In the genomic region with DNA sequence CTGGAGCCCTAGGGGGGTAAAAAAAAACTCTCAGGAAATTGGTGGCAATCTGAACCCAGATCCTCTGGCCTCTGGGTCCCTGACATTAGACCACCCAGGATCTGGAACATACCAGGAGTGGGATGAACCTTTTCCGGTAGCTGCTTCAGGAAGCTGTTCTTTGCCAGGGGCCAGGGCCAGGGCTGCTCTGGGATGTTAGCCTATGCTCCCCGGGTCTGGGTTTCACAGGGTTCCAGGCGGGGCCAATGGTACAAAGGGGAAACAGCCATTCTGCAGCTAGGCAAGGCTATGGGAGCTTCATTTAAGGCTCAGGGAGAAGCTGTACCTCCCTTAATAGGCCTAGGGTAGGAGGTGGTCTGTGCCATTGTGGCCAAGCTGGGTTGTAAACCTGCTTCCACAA, we compare ENCODE assay signal across 24 mouse cellular contexts. TPM values are rescaled to one million over a fixed set of nuclear protein-coding genes. Genes with fewer than 3 reads are reported as not detected.
A peak's percentile ranks its signal among the peaks of the same experiment; 100 is the strongest.
DNase-seq lines count a peak whose midpoint lies in the region; ATAC-seq and TF ChIP-seq lines count a peak whose summit lies in the region.
"Had no signal": no experiment of that assay in that cellular context is flagged by ENCODE, and none has a peak within 500 bp of the region (broad histone marks: within the 10 kb centered on the region; RNA-seq: fewer than 3 reads in every experiment).

No protein-coding gene starts in this region.

- no peak overlapping the region for H3K4me2 ChIP-seq in intestine, embryonic 15.5 days (replicated peaks)
- H3K4me2 ChIP-seq in limb, embryonic 14.5 days (replicated peaks; ENCODE audit: low read depth, low read length, severe bottlenecking), result no peak overlapping the region
- H3K4me2 ChIP-seq: heart, embryonic 13.5 days; hindbrain, embryonic 12.5 days; liver, embryonic 13.5 days; lung, embryonic 14.5 days had no signal

- no peaks in the 10 kb centered on the region for H3K36me3 ChIP-seq in embryonic facial prominence, embryonic 10.5 days (replicated peaks)
- H3K36me3 ChIP-seq in intestine, embryonic 15.5 days, result no peaks in the 10 kb centered on the region
- no peaks in the 10 kb centered on the region for H3K36me3 ChIP-seq in limb, embryonic 14.5 days (ENCODE audit: control insufficient read depth, insufficient read depth, low read length)
- H3K36me3 ChIP-seq: heart, embryonic 13.5 days; hindbrain, embryonic 12.5 days; liver, embryonic 13.5 days had no signal

- peaks cover 18% of the 10 kb centered on the region for H3K4me1 ChIP-seq in brown adipose tissue, adult 24 weeks (ENCODE audit: control insufficient read depth, insufficient read depth, insufficient read length, low read length)
- peaks cover 49% of the 10 kb centered on the region for H3K4me1 ChIP-seq in embryonic facial prominence, embryonic 10.5 days
- peaks cover 21% of the 10 kb centered on the region for H3K4me1 ChIP-seq in intestine, embryonic 15.5 days (replicated peaks)
- H3K4me1 ChIP-seq in limb, embryonic 14.5 days (ENCODE audit: control insufficient read depth, insufficient read depth, low read length), result peaks cover 33% of the 10 kb centered on the region
- H3K4me1 ChIP-seq: liver, embryonic 13.5 days had no signal

- peak; percentile 21; the same call in 1 of the 2 replicates for ATAC-seq in intestine, embryonic 15.5 days
- no peak for ATAC-seq in limb, embryonic 14.5 days (ENCODE audit: low FRiP score, low read depth)
- ATAC-seq: forebrain, postnatal 0 days had no signal

- WGBS in embryonic facial prominence, embryonic 10.5 days, result 28% methylated on average over 3 of the region's 3 CpGs
- WGBS in intestine, embryonic 15.5 days, result 49% methylated on average over 3 of the region's 3 CpGs
- 26% methylated on average over 3 of the region's 3 CpGs for WGBS in limb, embryonic 14.5 days

- H3K27ac ChIP-seq in brown adipose tissue, adult 24 weeks (replicated peaks; ENCODE audit: low read depth, low read length), result 0 out of 2 replicates have a peak overlapping the region, but pooled peaks have one; percentile 4
- H3K27ac ChIP-seq in embryonic facial prominence, embryonic 10.5 days (replicated peaks), result peak overlapping the region; percentile 75
- H3K27ac ChIP-seq in intestine, embryonic 15.5 days, result no peak overlapping the region
- peak overlapping the region; percentile 43; the same call in 1 of the 2 replicates for H3K27ac ChIP-seq in limb, embryonic 14.5 days (replicated peaks; ENCODE audit: low read depth, low read length)
- H3K27ac ChIP-seq: heart, embryonic 13.5 days; hindbrain, embryonic 12.5 days; kidney, postnatal 0 days; liver, embryonic 13.5 days had no signal

- H3K4me3 ChIP-seq in brown adipose tissue, adult 24 weeks (ENCODE audit: insufficient read depth, low read depth, low read length), result no peak overlapping the region
- H3K4me3 ChIP-seq in embryonic facial prominence, embryonic 10.5 days, result no peak overlapping the region
- H3K4me3 ChIP-seq in intestine, embryonic 15.5 days (replicated peaks), result no peak overlapping the region
- no peak overlapping the region for H3K4me3 ChIP-seq in limb, embryonic 14.5 days (replicated peaks; ENCODE audit: low read length)
- H3K4me3 ChIP-seq: heart, embryonic 13.5 days; hindbrain, embryonic 12.5 days; liver, embryonic 13.5 days; megakaryocyte, embryonic 14.5 days had no signal

- H3K9ac ChIP-seq in intestine, embryonic 15.5 days, result no peak overlapping the region
- H3K9ac ChIP-seq in limb, embryonic 14.5 days (ENCODE audit: low read depth, low read length, severe bottlenecking), result no peak overlapping the region
- H3K9ac ChIP-seq: forebrain, postnatal 0 days; heart, embryonic 13.5 days; hindbrain, embryonic 12.5 days; liver, embryonic 13.5 days; lung, embryonic 14.5 days had no signal

- peaks cover 31% of the 10 kb centered on the region for H3K27me3 ChIP-seq in embryonic facial prominence, embryonic 10.5 days (replicated peaks; ENCODE audit: low read depth, poor library complexity, severe bottlenecking)
- no peaks in the 10 kb centered on the region for H3K27me3 ChIP-seq in intestine, embryonic 15.5 days (replicated peaks)
- no peaks in the 10 kb centered on the region for H3K27me3 ChIP-seq in limb, embryonic 14.5 days (ENCODE audit: control insufficient read depth, insufficient read depth, low read length)
- H3K27me3 ChIP-seq: hindbrain, embryonic 12.5 days had no signal

- DNase-seq in embryonic facial prominence, embryonic 10.5 days (ENCODE audit: low spot score), result peak; percentile 67
- DNase-seq in limb, embryonic 14.5 days (ENCODE audit: low spot score), result no peak
- DNase-seq in layer of hippocampus, adult 9-11 months, result no peak
- no peak for DNase-seq in cerebellum, postnatal 25 days
- DNase-seq in lung, postnatal 10 days, result no peak
- DNase-seq: adrenal gland, adult 8-10 months; cerebellum, adult 18-20 months; cerebellum, postnatal 14 days; forebrain, postnatal 0 days; gastrocnemius, postnatal 14 days; heart, postnatal 14 days; kidney, adult 2 months; liver, embryonic 13.5 days; lung, embryonic 14.5 days; lung, postnatal 36 days; midbrain, embryonic 14.5 days; right cerebral cortex, postnatal 14 days; thymus, postnatal 25 days had no signal

- no peak for TF ChIP-seq POLR2A in limb, embryonic 14.5 days (IDR thresholded peaks at IDR 0.05; ENCODE audit: borderline replicate concordance, extremely low read depth, insufficient read depth, insufficient read length)

- peaks cover 5% of the 10 kb centered on the region; the same call in 1 of the 2 replicates for H3K9me3 ChIP-seq in embryonic facial prominence, embryonic 10.5 days
- no peaks in the 10 kb centered on the region for H3K9me3 ChIP-seq in intestine, embryonic 15.5 days
- no peaks in the 10 kb centered on the region for H3K9me3 ChIP-seq in limb, embryonic 14.5 days (ENCODE audit: control insufficient read depth, low read length)
- H3K9me3 ChIP-seq: heart, embryonic 13.5 days; hindbrain, embryonic 12.5 days; liver, embryonic 13.5 days had no signal

RNA-seq across cellular contexts. Expression of gene Spsb1, which starts 9.9 kb away (rescaled TPM):
- 24.3 and 32.5 TPM in 2 replicates for polyA plus RNA-seq in brown adipose tissue, adult 24 weeks (2012; ENCODE audit: insufficient read depth, insufficient read length, missing spikeins)
- 16.7 and 21.4 TPM in 2 replicates for polyA plus RNA-seq in embryonic facial prominence, embryonic 10.5 days (2016; fragmentation: Nextera tagmentation; extraction: Ambion mirVana)
- polyA plus RNA-seq in intestine, embryonic 15.5 days (2015; fragmentation: Nextera tagmentation; extraction: Ambion mirVana), result 17.0 and 18.2 TPM in 2 replicates
- polyA plus RNA-seq in limb, embryonic 14.5 days (2012; rRNA removed), result 19.4 and 21.9 TPM in 2 replicates
- polyA plus RNA-seq in limb, embryonic 14.5 days (2014; fragmentation: Nextera tagmentation; extraction: Ambion mirVana), result 18.0 and 18.8 TPM in 2 replicates

RNA-seq across cellular contexts. Expression of gene H6pd, which starts 44.1 kb away (rescaled TPM):
- polyA plus RNA-seq in brown adipose tissue, adult 24 weeks (2012; ENCODE audit: insufficient read depth, insufficient read length, missing spikeins), result 66.4 and 85.8 TPM in 2 replicates
- polyA plus RNA-seq in embryonic facial prominence, embryonic 10.5 days (2016; fragmentation: Nextera tagmentation; extraction: Ambion mirVana), result 4.9 and 5.3 TPM in 2 replicates
- polyA plus RNA-seq in intestine, embryonic 15.5 days (2015; fragmentation: Nextera tagmentation; extraction: Ambion mirVana), result 22.2 and 24.0 TPM in 2 replicates
- 22.6 and 30.1 TPM in 2 replicates for polyA plus RNA-seq in limb, embryonic 14.5 days (2012; rRNA removed)
- polyA plus RNA-seq in limb, embryonic 14.5 days (2014; fragmentation: Nextera tagmentation; extraction: Ambion mirVana), result 13.3 and 15.7 TPM in 2 replicates
